Mouse (Mus musculus) limb, embryonic 11.5 days (tissue): Measurements from ENCODE around the gene Gna12. TPM values are rescaled to one million over a fixed set of nuclear protein-coding genes. Genes with fewer than 3 reads are reported as not detected.

Experiments used
- ATAC-seq: fragments of 200-750 bp; cut with Nextera tagmentation; 2 replicates; pipeline ENCODE4 v1.8.0; 2017; ENCODE audit warnings: low read depth; ENCODE audit not compliant: insufficient number of reproducible peaks, low FRiP score, low TSS enrichment
- DNase-seq: peaks from one replicate; pipeline ENCODE4 v3.0.0-alpha.2; 2015; ENCODE audit warnings: low spot score
- H3K27ac ChIP-seq: fragments of 300-500 bp; sonication (generic); replicated peaks from 2 replicates; pipeline ENCODE4 v1.5.1; 2014; ENCODE audit warnings: low read depth, mild to moderate bottlenecking, low read length
- H3K27me3 ChIP-seq: fragments of 300-500 bp; sonication (generic); 2 replicates; pipeline ENCODE4 v1.6.1; 2014; ENCODE audit warnings: mild to moderate bottlenecking, low read length, mixed read lengths; ENCODE audit not compliant: control insufficient read depth, insufficient read depth
- H3K36me3 ChIP-seq: fragments of 300-500 bp; sonication (generic); 2 replicates; pipeline ENCODE4 v1.6.1; 2014; ENCODE audit warnings: mild to moderate bottlenecking, low read length, moderate library complexity, mixed read lengths; ENCODE audit not compliant: control insufficient read depth, insufficient read depth
- H3K4me1 ChIP-seq: fragments of 300-500 bp; sonication (generic); 2 replicates; pipeline ENCODE4 v1.6.1; 2014; ENCODE audit warnings: low read length, mixed read lengths; ENCODE audit not compliant: control insufficient read depth, insufficient read depth
- H3K4me2 ChIP-seq: fragments of 300-500 bp; sonication (generic); 2 replicates; pipeline ENCODE4 v1.6.1; 2014; ENCODE audit warnings: low read depth, mild to moderate bottlenecking, moderate library complexity; ENCODE audit not compliant: severe bottlenecking
- H3K4me3 ChIP-seq: fragments of 300-500 bp; sonication (generic); 2 replicates; pipeline ENCODE4 v1.5.1; 2014; ENCODE audit warnings: low read depth, low read length
- H3K9ac ChIP-seq: fragments of 300-500 bp; sonication (generic); 2 replicates; pipeline ENCODE4 v1.6.1; 2014; ENCODE audit warnings: mild to moderate bottlenecking, low read length
- H3K9me3 ChIP-seq: fragments of 300-500 bp; sonication (generic); 2 replicates; pipeline ENCODE4 v1.6.1; 2016; ENCODE audit warnings: low read length; ENCODE audit not compliant: control insufficient read depth
- WGBS: fragments of 180-500 bp; shearing (Covaris S2); extraction: QIAGEN DNeasy Blood & Tissue Kit; methylation state at CpG from one replicate; pipeline ENCODE4 v1.1.7; 2014; 5-methylcytosine and 5-hydroxymethylcytosine counted together
- polyA plus RNA-seq: library from polyadenylated mRNA; unstranded; fragments of >200 nt; fragmentation: Nextera tagmentation; extraction: Ambion mirVana; gene quantifications from 2 replicates; pipeline ENCODE4 v1.2.1, GENCODE M21; 2014

Gene Gna12
- polyA plus RNA-seq, 1 experiment from 2014 or later: 34.5 TPM

DNA sequence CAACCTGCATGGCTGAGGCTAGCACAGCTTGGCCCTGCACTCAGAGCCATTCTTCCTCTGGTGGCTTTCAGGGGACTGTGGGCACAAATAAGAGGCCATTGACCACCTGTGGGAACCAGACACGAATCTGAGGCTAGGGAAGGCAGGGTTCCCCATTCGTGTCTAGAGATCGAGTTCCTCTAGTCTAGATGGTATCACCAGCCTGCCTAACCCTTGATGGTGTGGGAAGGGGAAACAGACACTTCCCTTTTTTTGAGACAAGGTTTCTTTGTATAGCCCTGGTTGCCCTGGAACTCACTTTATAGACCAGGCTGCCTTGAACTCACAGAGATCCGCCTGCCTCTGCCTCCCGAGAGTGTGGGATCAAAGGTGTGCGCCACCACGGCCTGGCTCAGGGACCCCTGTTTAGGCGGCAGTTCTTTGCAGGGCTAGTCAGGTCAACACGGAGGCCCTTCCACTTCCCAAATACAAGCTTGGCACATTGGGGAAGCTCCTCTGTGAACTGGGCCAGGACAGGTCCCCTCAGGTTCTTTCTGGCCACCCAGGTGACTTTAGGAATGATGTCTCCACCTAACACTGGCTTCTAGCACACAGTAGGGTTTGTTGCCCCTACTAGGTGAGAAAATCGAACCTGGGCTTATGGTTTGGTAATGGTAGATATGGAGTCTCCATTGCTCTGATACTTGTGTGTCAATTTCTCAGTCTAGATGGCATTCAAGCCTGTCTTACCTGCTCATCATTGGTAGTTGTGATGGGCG lies 99.0 kb downstream of the Gna12 start:
- 83% methylated on average over 11 of the region's 11 CpGs for WGBS

DNA sequence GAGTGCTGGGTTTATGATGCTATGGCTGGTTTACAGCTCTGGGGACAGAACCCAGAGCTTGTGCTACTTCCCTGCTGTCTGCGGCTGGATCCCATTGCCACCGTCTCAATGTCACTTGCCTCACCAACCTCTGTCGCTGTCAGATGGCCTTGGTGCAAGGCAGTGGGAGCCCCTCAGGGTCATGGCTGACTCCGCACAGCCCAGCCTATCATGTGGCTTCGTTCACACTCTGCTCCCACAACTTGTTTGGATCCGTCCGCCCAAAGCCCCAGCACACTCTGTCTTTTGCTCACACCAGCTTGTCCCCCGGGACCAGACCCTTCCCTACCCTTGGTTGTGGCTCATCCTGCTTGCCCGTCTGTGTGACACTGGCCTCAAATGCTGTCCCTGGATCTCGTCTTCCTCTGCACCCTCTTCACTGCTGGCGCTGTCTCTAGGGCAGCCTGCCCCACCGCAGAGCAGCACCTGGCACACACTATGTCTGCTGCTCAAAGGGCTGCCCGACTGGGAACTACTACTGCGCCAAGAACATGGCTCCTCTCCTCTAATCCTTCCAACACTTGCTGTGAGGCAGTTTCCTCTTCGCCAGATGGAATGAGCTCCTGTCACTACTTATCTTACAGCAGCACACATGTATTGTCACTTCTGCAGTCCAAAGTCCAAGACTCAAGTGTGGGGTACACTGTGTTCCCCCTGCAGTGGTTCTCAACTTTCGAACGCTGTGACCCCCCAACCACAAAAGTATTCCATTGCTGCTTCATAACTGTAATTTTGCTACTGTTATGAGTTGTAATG lies 103.1 kb downstream of the Gna12 start:
- no peak for DNase-seq
- H3K27ac ChIP-seq: no peak overlapping the region
- H3K27me3 ChIP-seq: no peaks in the 10 kb centered on the region
- H3K9me3 ChIP-seq: no peaks in the 10 kb centered on the region
- H3K9ac ChIP-seq: no peak overlapping the region
- no peak overlapping the region for H3K4me3 ChIP-seq
- H3K4me2 ChIP-seq: no peak overlapping the region
- H3K4me1 ChIP-seq: no peaks in the 10 kb centered on the region
- no peak for ATAC-seq
- H3K36me3 ChIP-seq: no peaks in the 10 kb centered on the region
- 77% methylated on average over 17 of the region's 17 CpGs for WGBS

More for the DNA sequence above, 99.0 kb downstream of the Gna12 start:
- ATAC-seq (no peak), DNase-seq (no peak)
- Histone ChIP-seq H3K4me2 (no peak overlapping the region), H3K27me3 (peaks cover 12% of the 10 kb centered on the region), H3K27ac (no peak overlapping the region), H3K4me3 (no peak overlapping the region), H3K4me1 (peaks cover 5% of the 10 kb centered on the region; the same call in 1 of the 2 replicates), H3K36me3 (no peaks in the 10 kb centered on the region), H3K9ac (no peak overlapping the region), H3K9me3 (0 out of 2 replicates have a peak, but pooled peaks cover 2% of the 10 kb centered on the region)

GRCm38 (mm10) chr5:140726062-140726839 lies 104.0 kb downstream of the Gna12 start:
- Histone ChIP-seq H3K9me3 (no peaks in the 10 kb centered on the region), H3K36me3 (no peaks in the 10 kb centered on the region), H3K9ac (no peak overlapping the region), H3K4me2 (no peak overlapping the region), H3K4me3 (no peak overlapping the region), H3K27ac (no peak overlapping the region), H3K27me3 (no peaks in the 10 kb centered on the region), H3K4me1 (no peaks in the 10 kb centered on the region)
- no peak for DNase-seq
- ATAC-seq: no peak
- 83% methylated on average over 7 of the region's 7 CpGs for WGBS

DNA sequence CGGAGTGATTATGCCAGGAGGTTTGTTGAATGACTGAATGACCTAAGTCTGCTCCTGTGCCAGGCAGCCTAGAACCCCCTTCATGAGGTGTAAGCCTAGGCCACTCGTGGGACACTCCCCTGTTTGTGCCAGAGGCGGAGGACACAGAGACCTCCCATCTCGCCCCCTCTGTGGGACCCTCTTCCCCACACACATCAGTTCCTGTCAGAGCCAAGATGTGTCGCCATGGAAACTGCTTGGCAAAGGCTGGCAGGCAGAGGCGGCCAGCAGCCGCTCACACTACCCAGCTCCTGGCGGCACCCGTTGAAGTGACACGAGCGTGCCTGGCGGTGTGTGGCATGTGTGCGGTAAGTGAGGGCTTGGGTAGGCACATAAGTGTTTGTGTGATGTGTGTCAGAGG lies 106.4 kb downstream of the Gna12 start, which contains the start of gene Amz1:
Gene Amz1 (plus strand): TSS at position 306 of the 400 bp plus-strand sequence.
- Histone ChIP-seq H3K27ac (no peak within 1 kb of the TSS), H3K9me3 (no peaks in the 10 kb centered on the region), H3K36me3 (peaks cover 2% of the 10 kb centered on the region; the same call in 1 of the 2 replicates), H3K4me2 (no peak within 1 kb of the TSS), H3K4me3 (no peak within 1 kb of the TSS), H3K4me1 (no peaks in the 10 kb centered on the region), H3K27me3 (no peaks in the 10 kb centered on the region), H3K9ac (no peak within 1 kb of the TSS)
- ATAC-seq (0 out of 2 replicates have a peak, but pooled peaks have one; percentile 21), DNase-seq (no peak)
- WGBS: 85% methylated on average over 13 of the region's 13 CpGs

- Histone ChIP-seq H3K27me3 (no peaks in the 10 kb centered on the region), H3K9ac (no peak overlapping the region), H3K4me2 (no peak overlapping the region), H3K36me3 (peaks cover 12% of the 10 kb centered on the region), H3K4me3 (no peak overlapping the region), H3K4me1 (no peaks in the 10 kb centered on the region), H3K9me3 (no peaks in the 10 kb centered on the region), H3K27ac (no peak overlapping the region)
- DNase-seq (no peak), ATAC-seq (no peak)
- 85% methylated on average over 3 of the region's 3 CpGs for WGBS
These were observed 108.1 kb downstream of the Gna12 start for GRCm38 (mm10) chr5:140722121-140722520.

DNA sequence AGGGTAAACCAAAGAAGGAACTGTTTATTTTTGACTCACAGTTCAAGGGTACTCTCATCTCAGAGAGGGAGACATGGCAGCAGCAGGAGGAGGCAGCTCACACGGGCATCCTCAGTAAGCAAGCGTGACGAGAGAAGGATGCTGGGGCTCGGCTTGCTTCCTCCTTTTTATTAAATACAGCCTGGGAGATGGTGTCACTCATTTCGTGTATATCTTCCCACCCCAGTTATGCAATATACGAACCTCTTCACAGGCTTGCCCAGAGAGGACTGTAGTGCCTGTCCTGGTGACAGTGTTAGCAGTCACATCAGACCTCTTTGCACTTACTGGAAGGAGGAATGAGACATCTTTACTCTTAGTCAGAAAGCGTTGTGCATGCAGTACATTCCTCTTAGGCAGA lies 109.5 kb downstream of the Gna12 start:
- Histone ChIP-seq H3K36me3 (peaks cover 20% of the 10 kb centered on the region), H3K4me1 (no peaks in the 10 kb centered on the region), H3K4me3 (no peak overlapping the region), H3K9ac (no peak overlapping the region), H3K9me3 (no peaks in the 10 kb centered on the region), H3K4me2 (no peak overlapping the region), H3K27me3 (no peaks in the 10 kb centered on the region), H3K27ac (no peak overlapping the region)
- WGBS: 81% methylated on average over 7 of the region's 7 CpGs
- DNase-seq (no peak), ATAC-seq (no peak)

DNA sequence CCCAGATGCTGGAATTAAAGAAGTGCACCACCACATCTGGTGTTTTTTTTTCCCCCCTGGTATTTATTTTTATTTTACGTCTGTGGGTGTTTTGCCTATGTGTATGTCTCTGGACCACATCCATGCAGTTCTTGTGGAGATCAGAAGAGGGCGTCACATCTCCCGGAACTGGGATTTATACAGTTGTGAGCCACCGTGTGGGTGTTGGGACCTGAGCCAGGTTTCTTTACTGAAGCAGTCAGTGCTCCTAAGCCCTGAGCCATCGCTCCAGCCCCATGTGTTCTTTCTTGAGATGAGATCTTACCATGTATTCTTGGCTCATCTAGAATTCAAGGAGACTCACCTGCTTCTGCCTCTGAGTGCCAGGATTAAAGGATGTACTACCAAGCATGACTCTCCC lies 119.2 kb downstream of the Gna12 start:
- H3K4me1 ChIP-seq: no peaks in the 10 kb centered on the region
- H3K27ac ChIP-seq: no peak overlapping the region
- no peak overlapping the region for H3K9ac ChIP-seq
- peaks cover 32% of the 10 kb centered on the region for H3K36me3 ChIP-seq
- H3K9me3 ChIP-seq: no peaks in the 10 kb centered on the region
- no peak overlapping the region for H3K4me2 ChIP-seq
- no peaks in the 10 kb centered on the region for H3K27me3 ChIP-seq
- WGBS: 81% methylated on average over 5 of the region's 5 CpGs
- H3K4me3 ChIP-seq: no peak overlapping the region
- DNase-seq (no peak), ATAC-seq (no peak)

DNA sequence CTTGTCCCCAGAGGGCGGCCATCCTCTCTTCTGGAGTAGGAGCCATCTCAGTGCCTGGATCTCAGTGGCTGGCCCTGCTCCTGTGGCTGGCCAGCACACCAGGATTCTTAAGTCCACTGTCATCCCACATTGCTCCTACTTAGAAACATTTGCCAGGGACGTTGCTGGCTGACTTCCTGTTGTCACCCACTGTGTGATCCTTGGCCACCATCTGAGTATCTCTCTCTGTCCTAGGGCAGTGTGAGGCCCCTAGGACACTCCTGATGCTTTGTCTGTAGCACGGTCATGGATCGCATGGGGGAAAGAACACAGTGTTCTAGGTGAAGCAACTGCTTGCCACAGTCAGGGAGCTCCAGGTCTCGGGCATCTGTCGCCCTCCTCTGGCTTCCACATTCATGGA lies 119.9 kb downstream of the Gna12 start:
- Histone ChIP-seq H3K9ac (no peak overlapping the region), H3K4me3 (no peak overlapping the region), H3K27ac (no peak overlapping the region), H3K4me2 (no peak overlapping the region), H3K9me3 (no peaks in the 10 kb centered on the region), H3K36me3 (peaks cover 28% of the 10 kb centered on the region), H3K27me3 (no peaks in the 10 kb centered on the region), H3K4me1 (no peaks in the 10 kb centered on the region)
- ATAC-seq: no peak
- DNase-seq: no peak
- WGBS: 95% methylated on average over 6 of the region's 6 CpGs
